9 mouse cellular contexts compared by ENCODE assay signal in the genomic region with DNA sequence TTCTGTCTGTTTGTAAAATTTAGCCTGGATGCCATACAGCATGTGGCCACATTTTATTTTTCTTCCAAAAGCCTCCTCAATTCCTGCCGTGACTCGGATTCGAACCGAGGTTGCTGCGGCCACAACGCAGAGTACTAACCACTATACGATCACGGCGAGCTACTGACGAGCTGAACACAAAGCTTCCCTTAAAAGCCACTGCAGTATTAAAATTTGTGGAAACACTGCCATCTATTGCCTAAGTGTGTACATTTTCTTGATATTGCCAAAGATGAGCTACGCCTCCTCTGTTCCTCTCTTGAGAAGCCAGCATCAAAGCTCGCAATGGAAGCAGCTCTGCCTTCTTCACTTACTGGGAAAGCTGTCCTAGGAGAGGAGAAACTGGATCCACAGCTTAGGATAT.
DNase-seq lines count a peak whose midpoint lies in the region; ATAC-seq lines count a peak whose summit lies in the region.
"Had no signal": no experiment of that assay in that cellular context is flagged by ENCODE, and none has a peak within 500 bp of the region (broad histone marks: within the 10 kb centered on the region; RNA-seq: fewer than 3 reads in every experiment).

No protein-coding gene starts in this region.

- whole genome bisulfite sequencing in hindbrain, embryonic 14.5 days = 62% methylated on average over 12 of the region's 12 CpGs
- 79% methylated on average over 12 of the region's 12 CpGs for WGBS in hindbrain, embryonic 10.5 days
- WGBS in midbrain, embryonic 16.5 days = 64% methylated on average over 12 of the region's 12 CpGs

- ATAC-seq in hindbrain, embryonic 14.5 days (ENCODE audit: low FRiP score) = no peak
- peak; percentile 19; the same call in 1 of the 2 replicates for ATAC-seq in midbrain, embryonic 16.5 days

- no peaks in the 10 kb centered on the region for H3K9me3 ChIP-seq in hindbrain, embryonic 14.5 days (ENCODE audit: control insufficient read depth, low read length)
- no peaks in the 10 kb centered on the region for H3K9me3 ChIP-seq in hindbrain, embryonic 10.5 days
- H3K9me3 ChIP-seq in midbrain, embryonic 16.5 days (replicated peaks; ENCODE audit: control insufficient read depth, low read length, poor library complexity, severe bottlenecking) = no peaks in the 10 kb centered on the region
- H3K9me3 ChIP-seq: liver, embryonic 15.5 days had no signal

- no peak overlapping the region for H3K4me3 ChIP-seq in hindbrain, embryonic 14.5 days (replicated peaks; ENCODE audit: low read length)
- H3K4me3 ChIP-seq in hindbrain, embryonic 10.5 days = no peak overlapping the region
- no peak overlapping the region for H3K4me3 ChIP-seq in midbrain, embryonic 16.5 days (ENCODE audit: low read depth, low read length)
- H3K4me3 ChIP-seq: liver, embryonic 15.5 days had no signal

- peak overlapping the region; percentile 40; the same call in 1 of the 2 replicates for H3K27ac ChIP-seq in hindbrain, embryonic 14.5 days
- H3K27ac ChIP-seq in hindbrain, embryonic 10.5 days = no peak overlapping the region
- H3K27ac ChIP-seq in midbrain, embryonic 16.5 days (ENCODE audit: low read length) = no peak overlapping the region
- H3K27ac ChIP-seq: liver, embryonic 15.5 days had no signal

- H3K27me3 ChIP-seq in hindbrain, embryonic 14.5 days (ENCODE audit: control insufficient read depth, insufficient read depth, low read length) = no peaks in the 10 kb centered on the region
- H3K27me3 ChIP-seq in hindbrain, embryonic 10.5 days (ENCODE audit: insufficient read depth, poor library complexity, severe bottlenecking) = no peaks in the 10 kb centered on the region
- H3K27me3 ChIP-seq in midbrain, embryonic 16.5 days (ENCODE audit: control insufficient read depth, insufficient read depth, low read depth, low read length) = no peaks in the 10 kb centered on the region
- H3K27me3 ChIP-seq: liver, embryonic 15.5 days had no signal

- no peaks in the 10 kb centered on the region for H3K36me3 ChIP-seq in hindbrain, embryonic 14.5 days (replicated peaks; ENCODE audit: control insufficient read depth, insufficient read depth)
- no peaks in the 10 kb centered on the region for H3K36me3 ChIP-seq in hindbrain, embryonic 10.5 days
- H3K36me3 ChIP-seq in midbrain, embryonic 16.5 days (ENCODE audit: control insufficient read depth, insufficient read depth, low read length) = no peaks in the 10 kb centered on the region
- H3K36me3 ChIP-seq: liver, embryonic 15.5 days had no signal

- DNase-seq in hindbrain, embryonic 14.5 days (ENCODE audit: low spot score) = peak; percentile 69
- no peak for DNase-seq in hindbrain, embryonic 10.5 days (ENCODE audit: low spot score)
- DNase-seq in c-Kit-positive CD71-positive TER-119-negative erythroid progenitor cells, embryonic 14.5 days (ENCODE audit: low read depth) = peak; percentile 1
- peak; percentile 48 to 66 for DNase-seq in frontal cortex, postnatal 14 days (ENCODE audit: low spot score in 2 of 2)
- DNase-seq in left cerebral cortex, adult 11 months (ENCODE audit: low spot score) = peak; percentile 61
- no peak for DNase-seq in adrenal gland, adult 8-10 months
- DNase-seq in spleen, postnatal 4 days (ENCODE audit: low spot score in 2 of 2) = no peak

- H3K4me2 ChIP-seq in hindbrain, embryonic 14.5 days (replicated peaks) = no peak overlapping the region
- no peak overlapping the region for H3K4me2 ChIP-seq in midbrain, embryonic 16.5 days (ENCODE audit: low read length)
- H3K4me2 ChIP-seq: liver, embryonic 15.5 days had no signal

- no peak overlapping the region for H3K9ac ChIP-seq in hindbrain, embryonic 14.5 days
- no peak overlapping the region for H3K9ac ChIP-seq in midbrain, embryonic 16.5 days (ENCODE audit: low read depth, low read length)
- H3K9ac ChIP-seq: liver, embryonic 15.5 days had no signal

- peaks cover 19% of the 10 kb centered on the region for H3K4me1 ChIP-seq in hindbrain, embryonic 14.5 days (replicated peaks; ENCODE audit: control insufficient read depth, insufficient read depth, low read length)
- peaks cover 27% of the 10 kb centered on the region for H3K4me1 ChIP-seq in hindbrain, embryonic 10.5 days (replicated peaks)
- H3K4me1 ChIP-seq in midbrain, embryonic 16.5 days (ENCODE audit: control insufficient read depth, insufficient read depth, low read length) = peaks cover 9% of the 10 kb centered on the region; the same call in 1 of the 2 replicates

Comparison
In these comparisons a context has a peak if more than half of its experiments do, and no peak if none do; other contexts are left out.
1. DNase-seq: peak in hindbrain, embryonic 14.5 days (single experiment), c-Kit-positive CD71-positive TER-119-negative erythroid progenitor cells, embryonic 14.5 days (single experiment), frontal cortex, postnatal 14 days (2 of 2) and left cerebral cortex, adult 11 months (single experiment); none in hindbrain, embryonic 10.5 days (single experiment), adrenal gland, adult 8-10 months (single experiment) and spleen, postnatal 4 days (0 of 2).